Mouse (Mus musculus): Measurements from ENCODE around the gene Atp2b1. TPM values are rescaled to one million over a fixed set of nuclear protein-coding genes. Genes with fewer than 3 reads are reported as not detected.

The Atp2b1 gene
- total and polyA plus RNA-seq, 3 experiments = 25.0 to 41.7 (median 31.7) TPM

GRCm38 (mm10) chr10:98958752-98959151 is 44.5 kb downstream of the Atp2b1 start:
- no peak overlapping the region for H3K4me3 ChIP-seq (replicated peaks in 1 of 3; ENCODE audit: low read depth in 2 of 3, low read length in 2 of 3, poor library complexity in 1 of 3)
- no peak overlapping the region for H3K27ac ChIP-seq (ENCODE audit: insufficient read depth, low read depth)
- no peak overlapping the region for H3K9ac ChIP-seq (ENCODE audit: insufficient read depth, low read depth)
- in situ Hi-C loops (cut with MboI; ENCODE audit: low pct_ligation_motif_present, low pct_unique_long_range_greater_than_20kb, low sequenced_read_pairs) = no loop called here
- dilution Hi-C loops (cut with MboI; ENCODE audit: extremely low pct_ligation_motif_present, extremely low pct_unique_long_range_greater_than_20kb, low sequenced_read_pairs) = no loop called here
- TF ChIP-seq CTCF (conservative IDR thresholded peaks at IDR 0.05 in 1 of 2, IDR thresholded peaks at IDR 0.05 in 1 of 2; ENCODE audit: low read depth in 2 of 2, low read length in 2 of 2) (no peak), PAX5 (IDR thresholded peaks at IDR 0.05; ENCODE audit: low read length) (no peak)
- H3K79me2 ChIP-seq (replicated peaks; ENCODE audit: control insufficient read depth, extremely low read depth, insufficient read depth, poor library complexity, severe bottlenecking) = peaks cover 67% of the 10 kb centered on the region
- H3K27me3 ChIP-seq (replicated peaks) = no peaks in the 10 kb centered on the region
- H3K36me3 ChIP-seq (replicated peaks in 1 of 2; ENCODE audit: control insufficient read depth in 1 of 2, insufficient read depth in 1 of 2, low read length in 1 of 2) = peaks cover 0 to 7% of the 10 kb centered on the region in 2 experiments
- DNase-seq (ENCODE audit: extremely low read depth) = no peak
- H3K4me2 ChIP-seq (ENCODE audit: insufficient read depth, low read depth, poor library complexity, severe bottlenecking) = no peak overlapping the region
- no peaks in the 10 kb centered on the region for H3K9me3 ChIP-seq (replicated peaks; ENCODE audit: low read length)
- H3K4me1 ChIP-seq (ENCODE audit: control insufficient read depth in 1 of 2, insufficient read depth in 2 of 2) = peaks cover 8 to 77% of the 10 kb centered on the region in 2 experiments

GRCm38 (mm10) chr10:98959385-98959784 is 45.2 kb downstream of the Atp2b1 start:
- Histone ChIP-seq H3K27ac (ENCODE audit: insufficient read depth, low read depth) (no peak overlapping the region), H3K9ac (ENCODE audit: insufficient read depth, low read depth) (no peak overlapping the region), H3K79me2 (replicated peaks; ENCODE audit: control insufficient read depth, extremely low read depth, insufficient read depth, poor library complexity, severe bottlenecking) (peaks cover 69% of the 10 kb centered on the region), H3K4me3 (replicated peaks in 1 of 3; ENCODE audit: low read depth in 2 of 3, low read length in 2 of 3, poor library complexity in 1 of 3) (no peak overlapping the region), H3K36me3 (replicated peaks in 1 of 2; ENCODE audit: control insufficient read depth in 1 of 2, insufficient read depth in 1 of 2, low read length in 1 of 2) (peaks cover 0 to 9% of the 10 kb centered on the region in 2 experiments), H3K4me2 (ENCODE audit: insufficient read depth, low read depth, poor library complexity, severe bottlenecking) (no peak overlapping the region), H3K4me1 (ENCODE audit: control insufficient read depth in 1 of 2, insufficient read depth in 2 of 2) (peaks cover 5 to 74% of the 10 kb centered on the region in 2 experiments; a peak in 3 of 4 replicates), H3K9me3 (replicated peaks; ENCODE audit: low read length) (no peaks in the 10 kb centered on the region), H3K27me3 (replicated peaks) (no peaks in the 10 kb centered on the region)
- in situ Hi-C loops (cut with MboI; ENCODE audit: low pct_ligation_motif_present, low pct_unique_long_range_greater_than_20kb, low sequenced_read_pairs) (no loop called here), dilution Hi-C loops (cut with MboI; ENCODE audit: extremely low pct_ligation_motif_present, extremely low pct_unique_long_range_greater_than_20kb, low sequenced_read_pairs) (no loop called here)
- TF ChIP-seq MAFK (IDR thresholded peaks at IDR 0.05; ENCODE audit: insufficient replicate concordance, low read length) = no peak
- TF ChIP-seq E2F4 (IDR thresholded peaks at IDR 0.05; ENCODE audit: insufficient replicate concordance, low read depth, low read length) = no peak
- TF ChIP-seq MEF2A (IDR thresholded peaks at IDR 0.05; ENCODE audit: borderline replicate concordance, low read depth, low read length) = no peak
- no peak for TF ChIP-seq USF2 (conservative IDR thresholded peaks at IDR 0.05; ENCODE audit: low read depth, low read length)
- TF ChIP-seq CHD2 (IDR thresholded peaks at IDR 0.05; ENCODE audit: low read length) = no peak
- no peak for TF ChIP-seq MXI1 (IDR thresholded peaks at IDR 0.05; ENCODE audit: low read depth, low read length)
- no peak for DNase-seq (ENCODE audit: extremely low read depth)

GRCm38 (mm10) chr10:98960911-98961310 is 46.7 kb downstream of the Atp2b1 start:
- H3K79me2 ChIP-seq (replicated peaks; ENCODE audit: control insufficient read depth, extremely low read depth, insufficient read depth, poor library complexity, severe bottlenecking) = peaks cover 66% of the 10 kb centered on the region
- H3K9me3 ChIP-seq (replicated peaks; ENCODE audit: low read length) = no peaks in the 10 kb centered on the region
- H3K27me3 ChIP-seq (replicated peaks) = no peaks in the 10 kb centered on the region
- dilution Hi-C loops (cut with MboI; ENCODE audit: extremely low pct_ligation_motif_present, extremely low pct_unique_long_range_greater_than_20kb, low sequenced_read_pairs) = no loop called here
- DNase-seq (ENCODE audit: extremely low read depth) = no peak
- no peak overlapping the region for H3K27ac ChIP-seq (ENCODE audit: insufficient read depth, low read depth)
- in situ Hi-C loops (cut with MboI; ENCODE audit: low pct_ligation_motif_present, low pct_unique_long_range_greater_than_20kb, low sequenced_read_pairs) = no loop called here
- TF ChIP-seq MAFK (IDR thresholded peaks at IDR 0.05; ENCODE audit: insufficient replicate concordance, low read length) (no peak), E2F4 (IDR thresholded peaks at IDR 0.05; ENCODE audit: insufficient replicate concordance, low read depth, low read length) (no peak), ELF1 (IDR thresholded peaks at IDR 0.05; ENCODE audit: low read depth, low read length) (no peak), JUND (conservative IDR thresholded peaks at IDR 0.05; ENCODE audit: low read depth, low read length) (no peak), POLR2AphosphoS2 (IDR thresholded peaks at IDR 0.05; ENCODE audit: low read depth, low read length) (no peak), BHLHE40 (IDR thresholded peaks at IDR 0.05; ENCODE audit: low read depth, low read length) (no peak), USF2 (conservative IDR thresholded peaks at IDR 0.05; ENCODE audit: low read depth, low read length) (no peak), SMC3 (IDR thresholded peaks at IDR 0.05; ENCODE audit: low read depth, low read length) (no peak), SIN3A (IDR thresholded peaks at IDR 0.05; ENCODE audit: low read length) (no peak), ZC3H11A (IDR thresholded peaks at IDR 0.05; ENCODE audit: low read depth, low read length) (no peak), IRF4 (IDR thresholded peaks at IDR 0.05; ENCODE audit: low read depth, low read length) (no peak), JUN (IDR thresholded peaks at IDR 0.05; ENCODE audit: insufficient read depth, low read depth, low read length) (no peak), GABPA (IDR thresholded peaks at IDR 0.05; ENCODE audit: insufficient replicate concordance, low read depth, low read length) (no peak), ZMIZ1 (IDR thresholded peaks at IDR 0.05; ENCODE audit: low read depth, low read length) (no peak)
- no peak overlapping the region for H3K9ac ChIP-seq (ENCODE audit: insufficient read depth, low read depth)
- no peak overlapping the region for H3K4me2 ChIP-seq (ENCODE audit: insufficient read depth, low read depth, poor library complexity, severe bottlenecking)
- no peak overlapping the region for H3K4me3 ChIP-seq (replicated peaks in 1 of 3; ENCODE audit: low read depth in 2 of 3, low read length in 2 of 3, poor library complexity in 1 of 3)
- H3K4me1 ChIP-seq (ENCODE audit: control insufficient read depth in 1 of 2, insufficient read depth in 2 of 2) = peaks cover 4 to 70% of the 10 kb centered on the region in 2 experiments; a peak in 3 of 4 replicates
- peaks cover 0 to 14% of the 10 kb centered on the region in 2 experiments for H3K36me3 ChIP-seq (replicated peaks in 1 of 2; ENCODE audit: control insufficient read depth in 1 of 2, insufficient read depth in 1 of 2, low read length in 1 of 2)

Measured in CH12.LX (cell line).